Mouse (Mus musculus): Measurements from ENCODE around the gene Olfr488. TPM values are rescaled to one million over a fixed set of nuclear protein-coding genes. Genes with fewer than 3 reads are reported as not detected.
"Not testable (repeated sequence)": the region's sequence is repeated elsewhere in the genome, so short reads cannot be mapped to it uniquely, and the experiment has no call there.

The Olfr488 gene
- total RNA-seq (2021): not detected
- long read RNA-seq, experiment 1: 0 reads
- long read RNA-seq, experiment 2: 0 reads

DNA sequence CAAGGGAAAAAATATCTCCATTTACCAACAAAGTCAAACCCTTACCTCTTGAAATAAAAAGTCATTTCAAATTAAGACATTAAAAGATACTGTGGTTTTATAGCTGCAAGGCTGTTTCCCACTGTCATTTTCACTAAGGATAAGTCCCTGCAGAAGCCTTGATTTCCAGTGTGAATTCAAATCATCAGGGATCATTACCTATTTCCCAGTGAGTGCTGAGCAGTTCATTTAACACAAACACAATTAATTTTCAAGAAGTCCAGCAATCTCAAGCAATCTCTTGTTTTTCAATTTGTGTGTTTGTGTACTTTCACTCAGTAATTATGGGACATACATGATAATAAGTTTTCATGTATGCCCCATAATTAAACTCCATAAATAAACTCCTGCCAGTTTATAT is at the start of gene Olfr488:
Gene Olfr488, minus strand, starts transcription at position 101 of the 400 bp plus-strand sequence.
- no peak for DNase-seq (ENCODE audit: low spot score)

DNA sequence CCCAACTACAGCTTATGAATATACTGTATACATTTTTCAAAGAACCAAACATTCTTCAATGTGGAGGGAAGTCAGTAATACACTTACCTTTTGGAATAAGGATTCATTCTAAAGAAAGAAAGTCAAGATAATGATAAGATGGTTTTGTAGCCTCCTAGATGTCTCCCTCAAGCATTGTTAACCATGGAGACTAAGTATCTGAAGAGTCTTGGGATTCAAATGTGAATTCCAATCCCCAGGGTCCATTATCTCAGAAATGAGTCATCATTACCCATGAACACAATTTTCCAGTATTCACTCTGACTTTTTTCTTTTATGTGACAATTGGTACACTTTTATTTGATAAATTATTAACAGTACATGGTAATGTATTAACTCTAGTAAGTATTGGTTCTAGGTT is 30.7 kb upstream of the Olfr488 start, which contains the start of gene Olfr490:
Gene Olfr490, minus strand, starts transcription at position 101 of the 400 bp plus-strand sequence.
- DNase-seq (ENCODE audit: low spot score): no peak

DNA sequence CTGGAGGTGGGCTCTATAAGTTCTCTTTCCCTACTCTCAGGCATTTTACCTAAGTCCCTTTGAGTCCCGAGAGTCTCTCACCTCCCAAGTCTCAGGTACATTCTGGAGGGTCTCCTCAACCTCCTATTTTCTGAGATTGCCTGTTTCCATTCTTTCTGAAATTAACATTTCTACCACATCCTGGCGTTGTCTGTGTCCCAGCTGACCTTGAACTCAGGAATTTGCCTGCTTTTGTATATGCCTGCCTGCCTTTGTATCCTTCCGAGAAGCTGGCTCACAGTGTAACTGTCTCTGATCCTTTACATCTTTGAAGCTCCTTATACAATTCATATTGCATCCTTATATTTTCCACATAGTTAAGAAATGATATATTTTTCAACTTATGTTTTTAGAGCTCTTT is 24.6 kb downstream of the Olfr488 start:
- DNase-seq (ENCODE audit: low spot score): no peak

- not testable (repeated sequence) for DNase-seq (ENCODE audit: low spot score)
Measured at GRCm38 (mm10) chr7:108214536-108214935, 43.6 kb downstream of the Olfr488 start, which contains the start of gene Olfr487. Gene Olfr487, minus strand, starts transcription at chr7:108214636.

Other genes with a start within 250 kb of the Olfr488 start
- gene Olfr478, start 224.4 kb downstream of the Olfr488 start, total RNA-seq (2021): not detected
- gene Olfr479, start 207.7 kb downstream of the Olfr488 start, total RNA-seq (2021): not detected
- not detected for gene Olfr480, start 191.0 kb downstream of the Olfr488 start, total RNA-seq (2021)
- not detected for gene Olfr481, start 178.5 kb downstream of the Olfr488 start, total RNA-seq (2021)
- gene Olfr482, start 160.8 kb downstream of the Olfr488 start, total RNA-seq (2021): under 1 TPM; 0.85 to 0.94 TPM
- gene Olfr483, start 157.5 kb downstream of the Olfr488 start, total RNA-seq (2021): not detected
- not detected for gene Olfr484, start 130.9 kb downstream of the Olfr488 start, total RNA-seq (2021)
- not detected for gene Olfr485, start 98.5 kb downstream of the Olfr488 start, total RNA-seq (2021)
- not detected for gene Olfr486, start 85.6 kb downstream of the Olfr488 start, total RNA-seq (2021)
- not detected for gene Olfr487, start 43.7 kb downstream of the Olfr488 start, total RNA-seq (2021)
- gene Olfr490, start 30.6 kb upstream of the Olfr488 start, total RNA-seq (2021): not detected
- not detected for gene Olfr491, start 55.1 kb upstream of the Olfr488 start, total RNA-seq (2021)
- not detected for gene Olfr492, start 65.3 kb upstream of the Olfr488 start, total RNA-seq (2021)
- gene Olfr493, start 88.6 kb upstream of the Olfr488 start, total RNA-seq (2021): not detected
- not detected for gene Olfr494, start 107.0 kb upstream of the Olfr488 start, total RNA-seq (2021)
- not detected for gene Olfr495, start 134.8 kb upstream of the Olfr488 start, total RNA-seq (2021)
- gene Olfr497, start 162.1 kb upstream of the Olfr488 start, total RNA-seq (2021): not detected
- gene Olfr498, start 207.0 kb upstream of the Olfr488 start, total RNA-seq (2021): not detected

Data from gastrocnemius, adult 18-20 months (tissue).